Mouse (Mus musculus) lung, adult 2 months (tissue): ENCODE results near the gene Wdr74.

ENCODE experiments used
- CTCF ChIP-seq: fragments of 200-500 bp; IDR thresholded peaks from 2 replicates; pipeline ENCODE4 v1.5.1; 2011; ENCODE audit warnings: mild to moderate bottlenecking, low read length, control low read depth; ENCODE audit not compliant: insufficient read depth
- POLR2A ChIP-seq: fragments of 200-500 bp; IDR thresholded peaks from 2 replicates; pipeline ENCODE4 v1.6.1; 2011; ENCODE audit warnings: low read depth, mild to moderate bottlenecking, control low read depth, low read length, borderline replicate concordance; ENCODE audit errors: extremely low read depth

DNA sequence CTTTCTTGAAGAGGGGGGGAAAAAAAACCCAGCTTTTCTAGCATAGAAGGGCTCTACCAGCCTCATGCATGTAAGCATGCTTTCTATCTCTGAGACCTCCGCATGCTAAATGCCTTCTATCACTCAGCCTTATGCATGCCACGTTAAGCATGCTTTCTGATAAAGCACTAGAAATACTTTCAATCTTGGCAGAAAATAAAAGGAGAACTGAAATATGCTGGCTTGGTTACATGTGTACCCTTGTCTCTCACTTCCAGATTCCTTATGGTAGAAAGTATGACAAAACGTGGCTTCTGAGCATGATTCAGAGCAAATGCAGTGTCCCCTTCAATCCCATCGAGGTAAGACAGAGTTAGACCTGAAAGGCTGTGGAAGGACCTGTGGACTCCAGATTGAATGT, 27.6 kb downstream of the Wdr74 start:
- TF ChIP-seq CTCF (no peak), POLR2A (no peak)
